Mouse (Mus musculus) bone marrow macrophage, adult 2 months (primary cell): ENCODE results near the gene Bet1l.

Experiments
- CTCF ChIP-seq: IDR thresholded peaks from 2 replicates; pipeline ENCODE4 v1.5.1; 2012; ENCODE audit warnings: low read depth, mild to moderate bottlenecking, low read length, moderate library complexity
- POLR2A ChIP-seq: IDR thresholded peaks from 2 replicates; pipeline ENCODE4 v1.6.1; 2012; ENCODE audit warnings: mild to moderate bottlenecking, low read depth, low read length, borderline replicate concordance

- TF ChIP-seq POLR2A = no peak
- TF ChIP-seq CTCF = peak; percentile 98
Measured at GRCm38 (mm10) chr7:140903212-140903611, 45.8 kb upstream of the Bet1l start.
